Mouse (Mus musculus) cerebellum, adult 11 months (tissue): ENCODE measurements at regions not wholly inside any gene's neighbourhood (a gene's known extent, or its start where the extent isn't known, plus 50 kb on each side); places are given as distances from the start of the nearest gene placed in this dataset.

ENCODE experiments used
- DNase-seq: peaks from one replicate; pipeline ENCODE4 v3.0.0; 2022

DNA sequence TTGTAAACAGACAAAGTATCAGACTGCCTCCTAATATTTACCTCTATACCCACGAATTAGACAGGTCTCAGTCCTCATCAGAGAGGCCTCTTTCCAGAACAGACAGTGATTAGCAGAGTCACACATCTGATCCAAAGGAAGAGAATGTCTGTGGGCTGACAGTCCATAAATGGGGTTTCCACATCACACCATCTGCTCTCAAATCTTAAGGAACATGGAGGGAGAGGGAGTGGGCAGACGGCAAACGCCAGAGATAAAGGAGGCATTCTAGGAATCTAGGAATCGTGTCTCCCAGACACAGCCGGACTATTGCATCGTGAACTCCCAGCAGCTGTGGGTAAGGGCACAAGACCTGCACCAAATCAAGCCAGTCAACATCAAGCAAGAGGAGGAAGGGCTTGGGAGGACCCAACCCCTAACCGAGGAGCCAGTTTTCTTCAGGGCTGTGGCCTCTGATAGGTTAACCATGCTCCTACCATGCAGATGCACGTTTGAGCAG lies 219.8 kb downstream of the Setd4 start:
- no peak for DNase-seq

GRCm38 (mm10) chr16:93382945-93383344 lies 220.9 kb downstream of the Setd4 start:
- no peak for DNase-seq

GRCm38 (mm10) chr16:93380717-93381671 lies 222.9 kb downstream of the Setd4 start:
- DNase-seq = no peak

DNA sequence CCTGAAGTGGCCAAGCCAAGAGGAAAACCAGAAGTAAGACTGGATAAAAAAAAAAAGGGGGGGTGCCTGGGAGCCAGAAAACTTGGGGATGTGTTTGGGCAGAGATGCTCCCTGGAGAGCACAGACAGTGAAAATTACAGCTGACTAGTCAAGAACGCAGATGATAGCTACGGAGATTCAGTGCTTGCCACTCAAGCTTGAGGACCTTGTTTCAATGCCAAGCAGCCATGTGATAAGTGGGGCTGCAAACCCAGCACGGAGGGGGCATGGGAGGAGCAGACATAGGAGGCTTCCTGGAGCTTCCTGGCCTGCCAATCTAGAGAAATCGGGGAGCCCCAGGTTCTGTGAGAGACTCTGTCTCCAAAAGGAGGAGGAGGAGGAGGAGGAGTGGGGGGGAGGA lies 223.7 kb downstream of the Setd4 start:
- DNase-seq = no peak

DNA sequence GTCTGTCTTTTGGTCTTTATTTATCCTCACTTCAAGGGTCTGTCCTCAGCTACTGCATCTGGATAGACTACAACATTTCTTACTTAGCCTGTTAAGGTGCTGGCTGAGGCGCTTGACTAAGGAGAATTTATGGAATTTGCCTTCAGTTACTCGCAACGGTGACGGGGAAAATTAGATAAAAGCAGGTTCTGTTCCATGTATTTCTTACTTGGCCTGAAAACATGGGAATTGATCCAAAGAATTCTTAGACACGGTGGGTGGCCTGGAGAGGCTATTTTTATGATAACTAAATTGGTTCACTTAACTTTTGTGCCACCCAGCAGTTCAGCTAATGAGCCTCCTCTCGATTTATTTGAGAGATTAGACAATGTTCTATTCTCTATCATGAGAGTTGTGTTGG lies 224.3 kb downstream of the Setd4 start:
- no peak for DNase-seq

- no peak for DNase-seq
Observed at GRCm38 (mm10) chr16:93374669-93375068, 229.2 kb downstream of the Setd4 start.

GRCm38 (mm10) chr16:93369766-93370146 lies 234.1 kb downstream of the Setd4 start:
- DNase-seq = no peak

GRCm38 (mm10) chr16:93368824-93369765 lies 234.8 kb downstream of the Setd4 start:
- no peak for DNase-seq

DNA sequence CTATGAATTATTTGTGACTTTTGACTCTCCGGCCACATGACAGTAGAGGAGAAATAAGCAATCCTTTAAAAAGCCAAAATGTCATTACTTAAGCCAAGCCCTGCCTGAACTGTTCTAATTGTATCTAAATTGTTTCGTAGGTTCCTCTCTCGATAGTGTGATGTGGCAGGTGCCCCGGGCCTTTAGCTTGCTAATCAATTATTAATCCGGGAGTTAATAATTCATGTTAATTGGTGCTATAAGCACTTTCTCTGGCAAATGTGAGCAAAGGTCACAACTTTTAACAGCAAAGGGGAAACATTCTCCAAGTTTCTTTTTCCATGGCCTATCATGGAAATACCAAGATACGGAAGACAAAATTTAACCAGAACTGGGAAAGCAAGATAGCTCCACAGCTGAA lies 235.9 kb downstream of the Setd4 start:
- no peak for DNase-seq

DNA sequence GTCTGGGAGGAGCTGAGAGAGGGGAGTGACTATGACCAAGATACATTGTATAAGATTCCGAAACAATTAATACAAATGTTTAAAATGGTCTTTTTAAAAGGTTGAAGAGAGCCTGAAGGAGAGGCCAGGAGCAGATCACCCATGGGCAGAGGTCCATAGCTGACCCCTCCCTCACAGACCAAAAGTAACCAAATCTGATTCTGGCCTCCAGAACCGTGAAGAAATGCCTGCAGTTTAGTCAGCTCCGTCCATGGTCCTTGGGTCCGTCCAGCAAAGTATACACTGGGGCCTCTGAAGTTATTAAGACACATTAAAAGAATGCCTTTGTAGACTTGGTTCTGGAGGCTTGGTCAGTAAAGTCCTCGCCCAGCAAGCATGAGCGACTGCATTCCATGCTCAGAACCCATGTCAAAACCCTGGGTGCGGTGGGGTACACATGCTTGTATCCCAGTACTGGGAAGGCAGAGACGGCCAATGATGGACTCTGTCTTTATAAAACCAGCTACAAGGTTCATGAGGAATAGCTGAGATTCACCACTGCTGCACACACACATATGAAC lies 236.5 kb downstream of the Setd4 start:
- DNase-seq = no peak

DNA sequence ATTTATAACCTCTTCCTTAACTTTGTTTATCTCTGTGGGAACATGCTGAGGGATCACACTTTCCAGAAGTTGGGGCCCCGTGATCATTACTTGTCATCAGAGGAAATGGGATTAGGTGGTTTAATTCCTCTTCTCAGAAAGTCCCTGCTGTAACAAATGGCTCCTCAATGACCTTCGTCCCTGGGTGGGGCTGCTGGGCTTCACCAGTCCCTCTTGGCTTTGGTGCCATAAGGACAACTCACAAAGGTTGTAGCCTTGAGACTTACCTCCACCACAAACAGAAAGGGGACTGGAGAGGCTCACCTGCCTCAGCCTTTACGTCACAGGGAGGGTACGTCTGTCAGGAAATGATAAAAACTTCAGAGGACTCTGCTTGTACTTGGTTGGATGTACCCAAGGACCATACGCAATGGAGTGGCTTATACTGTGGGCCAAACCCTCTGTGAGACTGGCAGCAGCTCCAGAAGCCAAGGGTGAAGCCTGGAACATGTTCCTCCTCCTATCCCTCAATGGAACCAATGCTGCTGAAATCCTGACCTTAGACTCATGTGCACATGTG lies 237.4 kb downstream of the Setd4 start:
- DNase-seq = no peak

GRCm38 (mm10) chr16:93365236-93365951 lies 238.5 kb downstream of the Setd4 start:
- DNase-seq = no peak

DNA sequence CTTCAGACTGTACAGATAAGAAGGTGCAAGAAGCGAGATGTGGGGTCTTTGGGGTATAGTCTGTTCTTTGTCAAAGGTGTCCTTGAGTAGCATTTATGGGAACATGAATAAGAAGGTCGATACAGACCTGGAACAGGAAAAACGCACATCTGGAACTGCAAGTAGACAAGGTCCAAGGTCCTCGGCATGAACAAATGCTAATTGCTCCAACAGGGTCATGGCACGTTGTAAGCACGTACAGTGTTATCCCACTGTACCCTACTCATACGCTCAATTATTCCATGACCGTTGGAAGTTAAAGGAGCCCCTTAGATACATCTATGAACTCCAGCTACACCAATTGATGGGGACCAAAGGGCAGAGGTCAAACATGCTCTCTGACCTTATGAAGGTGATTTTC lies 244.1 kb downstream of the Setd4 start:
- DNase-seq = no peak

DNA sequence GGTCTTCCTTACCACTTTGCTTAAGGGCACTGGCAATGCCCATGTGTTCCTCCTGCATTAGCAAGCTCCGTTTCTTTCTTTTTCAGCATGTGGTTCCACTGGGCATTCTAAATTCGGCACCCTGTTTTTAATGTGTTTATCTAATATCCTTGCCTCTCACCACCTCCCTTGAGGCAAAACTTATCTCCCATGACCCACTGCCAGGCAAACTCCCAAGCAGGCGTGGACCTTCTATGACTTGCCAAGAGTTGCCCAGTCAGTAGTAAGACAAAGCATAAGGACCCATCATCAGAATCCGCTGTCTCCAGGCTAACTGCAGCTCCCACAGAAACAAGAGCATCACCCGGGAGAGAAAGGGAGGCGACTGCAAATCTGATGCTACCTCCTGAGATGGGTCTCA lies 245.2 kb downstream of the Setd4 start:
- no peak for DNase-seq

DNA sequence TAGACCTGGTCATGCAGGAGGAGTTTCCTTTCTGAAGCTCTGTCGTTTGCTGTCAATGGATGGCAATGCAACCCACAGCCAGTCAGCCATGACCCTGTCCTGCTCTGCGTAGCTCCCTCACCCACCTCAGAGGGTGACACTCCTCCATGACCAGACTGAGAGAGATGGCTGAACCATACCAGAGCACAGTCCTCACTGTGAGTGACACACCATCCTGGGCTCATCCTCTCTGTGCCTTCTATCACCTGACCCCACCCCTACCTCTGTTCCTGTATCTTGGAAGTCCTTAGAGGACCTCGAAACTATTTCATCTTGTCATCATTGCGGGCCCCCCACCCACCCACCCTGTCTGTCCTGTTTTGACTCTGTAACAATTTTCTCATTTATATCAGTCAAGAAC lies 245.7 kb downstream of the Setd4 start:
- no peak for DNase-seq

GRCm38 (mm10) chr16:93355204-93355899 lies 248.5 kb downstream of the Setd4 start:
- DNase-seq = no peak

DNA sequence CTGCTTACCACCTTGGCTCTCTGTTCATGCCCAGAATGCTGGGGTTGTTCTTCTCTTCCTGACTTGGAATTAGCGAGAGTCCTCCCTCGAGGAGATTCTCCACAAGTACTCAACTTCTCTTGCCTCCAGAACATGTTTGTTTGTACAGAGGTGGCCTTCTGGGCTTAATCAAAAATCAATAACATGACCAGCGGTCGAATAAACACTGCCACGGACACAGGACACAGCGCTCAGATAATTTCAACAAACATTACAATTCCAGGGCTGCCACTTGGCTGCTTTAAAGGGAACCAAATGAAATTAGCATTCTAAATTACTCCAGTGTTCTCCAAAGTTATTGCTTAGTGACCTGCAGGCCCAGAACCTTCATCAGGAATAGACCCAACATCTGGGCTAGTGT lies 249.9 kb downstream of the Setd4 start:
- no peak for DNase-seq

DNA sequence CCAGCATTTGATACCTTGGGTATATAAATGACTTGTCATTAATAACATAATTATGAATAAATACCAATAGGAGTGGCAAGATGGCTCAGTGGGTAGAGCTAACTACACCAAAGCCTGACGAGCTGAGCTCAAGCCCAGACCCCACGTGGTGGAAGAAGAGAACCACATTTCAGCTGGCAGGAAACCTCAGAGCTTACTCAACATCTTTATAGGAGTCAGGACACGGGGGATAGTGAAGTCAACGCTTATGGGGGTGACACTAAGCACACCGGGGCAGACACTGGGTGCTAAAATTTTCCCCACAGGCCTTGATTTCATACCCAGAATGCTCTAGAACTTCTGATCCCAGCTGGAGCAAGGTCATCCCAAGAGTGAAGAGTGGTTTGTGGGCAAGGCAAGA lies 259.3 kb downstream of the Setd4 start:
- no peak for DNase-seq

- no peak for DNase-seq
Observed at GRCm38 (mm10) chr16:93342701-93343100, 261.2 kb downstream of the Setd4 start.

GRCm38 (mm10) chr16:93341791-93342190 lies 262.1 kb downstream of the Setd4 start:
- DNase-seq = no peak

DNA sequence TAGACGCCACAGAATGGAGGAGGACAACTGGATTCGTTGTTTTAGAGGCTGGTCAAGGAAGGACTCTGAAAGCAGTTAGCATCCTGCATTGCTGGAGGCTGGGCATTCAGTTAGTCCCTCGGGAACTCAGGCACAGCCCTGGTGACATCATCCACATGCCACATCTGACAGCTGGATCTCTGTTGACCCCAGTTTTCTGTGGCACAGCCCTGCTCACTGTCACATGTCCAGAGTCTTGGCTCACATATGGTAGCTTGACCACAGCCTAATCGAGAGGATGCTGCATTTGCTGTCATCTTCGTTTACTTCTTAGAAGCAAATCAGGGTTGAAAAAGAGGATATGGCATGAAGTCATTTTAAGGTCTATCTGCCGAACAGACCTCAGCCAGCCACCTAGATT lies 265.1 kb downstream of the Setd4 start:
- DNase-seq = no peak
